Mouse (Mus musculus): ENCODE data around the gene Sdc1. TPM values are rescaled to one million over a fixed set of nuclear protein-coding genes. Genes with fewer than 3 reads are reported as not detected.
A peak's percentile ranks its signal among the peaks of the same experiment; 100 is the strongest.

Sdc1 gene
- total and polyA plus RNA-seq, 3 experiments: 4.8 to 11.0 (median 5.7) TPM

- Histone ChIP-seq H3K27me3 (ENCODE audit: control insufficient read depth, insufficient read depth, low read length) (no peaks in the 10 kb centered on the region), H3K27ac (no peak overlapping the region), H3K4me1 (ENCODE audit: control insufficient read depth, insufficient read depth, low read length) (peaks cover 2% of the 10 kb centered on the region; the same call in 1 of the 2 replicates), H3K4me3 (no peak overlapping the region), H3K36me3 (ENCODE audit: control insufficient read depth, insufficient read depth, low read length) (no peaks in the 10 kb centered on the region), H3K9ac (ENCODE audit: low read depth, low read length) (no peak overlapping the region), H3K79me2 (replicated peaks; ENCODE audit: control insufficient read depth, insufficient read depth, low read length) (no peaks in the 10 kb centered on the region)
- no peak for DNase-seq
- intact Hi-C loops (cut with DNase I): loop anchor here (5.0 kb wide), 1 partner anchor 75 kb away; no protein-coding TSS in a partner anchor
- 84% methylated on average over 3 of the region's 3 CpGs for WGBS
- TF ChIP-seq EP300 (IDR thresholded peaks at IDR 0.05; ENCODE audit: insufficient read depth, low read depth, low read length) (no peak), CTCF (IDR thresholded peaks at IDR 0.05) (no peak), POLR2A (IDR thresholded peaks at IDR 0.05; ENCODE audit: insufficient read depth, low read depth, low read length) (no peak)
Measured at GRCm38 (mm10) chr12:8782565-8782964, 11.4 kb downstream of the Sdc1 start.

- H3K9ac ChIP-seq (ENCODE audit: low read depth, low read length): no peak overlapping the region
- peaks cover 2% of the 10 kb centered on the region; the same call in 1 of the 2 replicates for H3K4me1 ChIP-seq (ENCODE audit: control insufficient read depth, insufficient read depth, low read length)
- intact Hi-C loops (cut with DNase I): loop anchor here (5.0 kb wide), 1 partner anchor 73 kb away; no protein-coding TSS in a partner anchor
- 65% methylated on average over 9 of the region's 9 CpGs for WGBS
- H3K79me2 ChIP-seq (replicated peaks; ENCODE audit: control insufficient read depth, insufficient read depth, low read length): no peaks in the 10 kb centered on the region
- TF ChIP-seq CTCF (IDR thresholded peaks at IDR 0.05) (no peak), EP300 (IDR thresholded peaks at IDR 0.05; ENCODE audit: insufficient read depth, low read depth, low read length) (no peak), POLR2A (IDR thresholded peaks at IDR 0.05; ENCODE audit: insufficient read depth, low read depth, low read length) (no peak)
- H3K36me3 ChIP-seq (ENCODE audit: control insufficient read depth, insufficient read depth, low read length): no peaks in the 10 kb centered on the region
- no peaks in the 10 kb centered on the region for H3K27me3 ChIP-seq (ENCODE audit: control insufficient read depth, insufficient read depth, low read length)
- no peak overlapping the region for H3K4me3 ChIP-seq
- no peak for DNase-seq
- no peak overlapping the region for H3K27ac ChIP-seq
Measured at GRCm38 (mm10) chr12:8784189-8784588, 13.1 kb downstream of the Sdc1 start.

GRCm38 (mm10) chr12:8786476-8786875, 15.4 kb downstream of the Sdc1 start:
- no peak for TF ChIP-seq POLR2A (IDR thresholded peaks at IDR 0.05; ENCODE audit: insufficient read depth, low read depth, low read length)
- WGBS: 80% methylated on average over 5 of the region's 5 CpGs
- Histone ChIP-seq H3K4me1 (ENCODE audit: control insufficient read depth, insufficient read depth, low read length) (peaks cover 2% of the 10 kb centered on the region; the same call in 1 of the 2 replicates), H3K27me3 (ENCODE audit: control insufficient read depth, insufficient read depth, low read length) (no peaks in the 10 kb centered on the region), H3K27ac (no peak overlapping the region), H3K79me2 (replicated peaks; ENCODE audit: control insufficient read depth, insufficient read depth, low read length) (no peaks in the 10 kb centered on the region), H3K36me3 (ENCODE audit: control insufficient read depth, insufficient read depth, low read length) (no peaks in the 10 kb centered on the region), H3K9ac (ENCODE audit: low read depth, low read length) (no peak overlapping the region), H3K4me3 (no peak overlapping the region)
- no peak for DNase-seq
- intact Hi-C loops (cut with DNase I): no loop called here

GRCm38 (mm10) chr12:8786984-8787730, 16.0 kb downstream of the Sdc1 start:
- Histone ChIP-seq H3K27me3 (ENCODE audit: control insufficient read depth, insufficient read depth, low read length) (no peaks in the 10 kb centered on the region), H3K9ac (ENCODE audit: low read depth, low read length) (no peak overlapping the region), H3K36me3 (ENCODE audit: control insufficient read depth, insufficient read depth, low read length) (no peaks in the 10 kb centered on the region), H3K4me1 (ENCODE audit: control insufficient read depth, insufficient read depth, low read length) (peaks cover under 1% of the 10 kb centered on the region; the same call in 1 of the 2 replicates), H3K27ac (no peak overlapping the region), H3K4me3 (no peak overlapping the region), H3K79me2 (replicated peaks; ENCODE audit: control insufficient read depth, insufficient read depth, low read length) (no peaks in the 10 kb centered on the region)
- no peak for TF ChIP-seq EP300 (IDR thresholded peaks at IDR 0.05; ENCODE audit: insufficient read depth, low read depth, low read length)
- peak in 1 of 2 experiments; percentile 44 for DNase-seq
- 75% methylated on average over 12 of the region's 12 CpGs for WGBS
- intact Hi-C loops (cut with DNase I): no loop called here

- Histone ChIP-seq H3K27me3 (ENCODE audit: control insufficient read depth, insufficient read depth, low read length) (no peaks in the 10 kb centered on the region), H3K9ac (ENCODE audit: low read depth, low read length) (no peak overlapping the region), H3K4me1 (ENCODE audit: control insufficient read depth, insufficient read depth, low read length) (no peaks in the 10 kb centered on the region; the same call in 1 of the 2 replicates), H3K4me3 (no peak overlapping the region), H3K36me3 (ENCODE audit: control insufficient read depth, insufficient read depth, low read length) (no peaks in the 10 kb centered on the region), H3K79me2 (replicated peaks; ENCODE audit: control insufficient read depth, insufficient read depth, low read length) (no peaks in the 10 kb centered on the region), H3K27ac (no peak overlapping the region)
- TF ChIP-seq CTCF (IDR thresholded peaks at IDR 0.05) (no peak), POLR2A (IDR thresholded peaks at IDR 0.05; ENCODE audit: insufficient read depth, low read depth, low read length) (no peak), EP300 (IDR thresholded peaks at IDR 0.05; ENCODE audit: insufficient read depth, low read depth, low read length) (no peak)
- intact Hi-C loops (cut with DNase I): no loop called here
- no peak for DNase-seq
- 80% methylated on average over 3 of the region's 3 CpGs for WGBS
Measured at GRCm38 (mm10) chr12:8788469-8788868, 17.3 kb downstream of the Sdc1 start.

GRCm38 (mm10) chr12:8790615-8791014, 19.5 kb downstream of the Sdc1 start:
- intact Hi-C loops (cut with DNase I): no loop called here
- Histone ChIP-seq H3K79me2 (replicated peaks; ENCODE audit: control insufficient read depth, insufficient read depth, low read length) (no peaks in the 10 kb centered on the region), H3K4me1 (ENCODE audit: control insufficient read depth, insufficient read depth, low read length) (no peaks in the 10 kb centered on the region; the same call in 1 of the 2 replicates), H3K27ac (no peak overlapping the region), H3K27me3 (ENCODE audit: control insufficient read depth, insufficient read depth, low read length) (no peaks in the 10 kb centered on the region), H3K9ac (ENCODE audit: low read depth, low read length) (no peak overlapping the region), H3K36me3 (ENCODE audit: control insufficient read depth, insufficient read depth, low read length) (no peaks in the 10 kb centered on the region), H3K4me3 (no peak overlapping the region)
- WGBS: 90% methylated on average over 12 of the region's 12 CpGs
- no peak for TF ChIP-seq EP300 (IDR thresholded peaks at IDR 0.05; ENCODE audit: insufficient read depth, low read depth, low read length)
- TF ChIP-seq POLR2A (IDR thresholded peaks at IDR 0.05; ENCODE audit: insufficient read depth, low read depth, low read length): no peak
- TF ChIP-seq CTCF (IDR thresholded peaks at IDR 0.05): no peak
- no peak for DNase-seq
